Mouse (Mus musculus): ENCODE measurements around the gene Arl6ip5. TPM values are rescaled to one million over a fixed set of nuclear protein-coding genes. Genes with fewer than 3 reads are reported as not detected.

Arl6ip5 gene
- polyA plus RNA-seq, 1 experiment from 2014 or later: 45.0 TPM

- Histone ChIP-seq H3K4me2 (no peak overlapping the region), H3K27ac (0 out of 2 replicates have a peak overlapping the region, but pooled peaks have one; percentile 31), H3K9ac (replicated peaks) (no peak overlapping the region), H3K4me3 (replicated peaks) (no peak overlapping the region), H3K27me3 (peaks cover 5% of the 10 kb centered on the region; the same call in 1 of the 2 replicates), H3K9me3 (no peaks in the 10 kb centered on the region), H3K4me1 (replicated peaks) (peaks cover 15% of the 10 kb centered on the region; the same call in 1 of the 2 replicates), H3K36me3 (no peaks in the 10 kb centered on the region)
- WGBS: 46% methylated on average over 3 of the region's 3 CpGs
- no peak for ATAC-seq (ENCODE audit: insufficient number of reproducible peaks, insufficient read depth, low FRiP score, low TSS enrichment, low read depth)
Observed at GRCm38 (mm10) chr6:97208406-97208805, 2.1 kb upstream of the Arl6ip5 start.

DNA sequence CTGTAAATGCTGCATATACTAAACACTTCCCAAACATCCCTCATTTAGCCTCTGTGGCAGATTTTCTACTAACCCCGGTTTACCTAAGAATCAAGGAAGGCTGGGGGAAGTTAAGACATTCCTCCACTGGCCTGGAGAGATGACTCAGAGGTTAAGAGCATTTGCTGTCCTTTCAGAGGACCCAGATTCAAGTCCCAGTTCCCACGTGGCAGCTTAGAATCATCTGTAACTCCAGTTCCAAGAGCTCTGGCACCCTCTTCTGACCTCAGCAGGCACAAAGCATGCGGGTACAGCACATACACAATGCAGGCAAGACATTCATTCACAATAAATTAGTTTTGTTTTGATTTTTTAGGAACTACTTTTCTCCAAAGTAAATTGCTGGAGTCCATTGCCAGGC, 1.3 kb upstream of the Arl6ip5 start:
- Histone ChIP-seq H3K27me3 (peaks cover 5% of the 10 kb centered on the region; the same call in 1 of the 2 replicates), H3K4me3 (replicated peaks) (no peak overlapping the region), H3K9me3 (no peaks in the 10 kb centered on the region), H3K4me2 (no peak overlapping the region), H3K27ac (no peak overlapping the region), H3K9ac (replicated peaks) (no peak overlapping the region), H3K4me1 (replicated peaks) (peaks cover 9% of the 10 kb centered on the region; the same call in 1 of the 2 replicates), H3K36me3 (no peaks in the 10 kb centered on the region)
- WGBS: 60% methylated on average over 3 of the region's 3 CpGs
- ATAC-seq (ENCODE audit: insufficient number of reproducible peaks, insufficient read depth, low FRiP score, low TSS enrichment, low read depth): no peak

- peaks cover 7% of the 10 kb centered on the region; the same call in 1 of the 2 replicates for H3K4me1 ChIP-seq (replicated peaks)
- no peak overlapping the region for H3K27ac ChIP-seq
- no peaks in the 10 kb centered on the region for H3K36me3 ChIP-seq
- no peak overlapping the region for H3K4me2 ChIP-seq
- H3K4me3 ChIP-seq (replicated peaks): no peak overlapping the region
- no peak for ATAC-seq (ENCODE audit: insufficient number of reproducible peaks, insufficient read depth, low FRiP score, low TSS enrichment, low read depth)
- H3K27me3 ChIP-seq: peaks cover 5% of the 10 kb centered on the region; the same call in 1 of the 2 replicates
- no peaks in the 10 kb centered on the region for H3K9me3 ChIP-seq
- WGBS: 88% methylated on average over 4 of the region's 4 CpGs
- no peak overlapping the region for H3K9ac ChIP-seq (replicated peaks)
Observed at GRCm38 (mm10) chr6:97209751-97210150, 738 bp upstream of the Arl6ip5 start.

DNA sequence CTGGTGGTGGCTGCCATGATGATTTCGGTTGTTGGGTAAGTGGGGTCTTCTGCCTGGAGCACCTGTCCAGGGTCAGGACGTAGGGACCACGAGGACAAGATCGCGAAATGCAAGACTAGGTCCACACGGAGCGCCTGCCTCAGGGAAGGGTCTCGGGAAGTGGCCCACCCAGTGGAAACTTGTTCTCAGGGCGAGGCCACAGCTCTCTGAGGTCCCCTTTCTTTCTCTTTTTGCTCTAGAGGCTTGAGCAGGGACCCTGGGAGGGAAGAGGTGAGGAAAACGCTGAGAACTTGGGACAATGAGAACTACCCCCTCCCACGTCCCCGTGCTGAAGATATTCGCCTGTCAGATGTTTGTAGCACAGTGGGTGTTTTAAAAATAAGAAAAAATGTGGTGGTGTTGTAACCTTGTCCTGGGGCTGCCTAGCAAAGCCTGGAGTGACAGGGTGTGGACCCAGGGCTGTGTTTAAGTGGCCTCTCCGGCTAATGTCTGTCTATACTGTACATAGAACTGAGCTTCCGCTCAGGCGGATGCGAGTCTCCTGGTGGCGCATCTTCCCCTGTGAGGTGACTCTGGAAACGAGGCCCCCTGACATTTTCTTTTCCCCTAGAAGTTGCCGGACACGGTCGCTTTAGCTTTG, 593 bp downstream of the Arl6ip5 start:
- Histone ChIP-seq H3K27me3 (peaks cover 5% of the 10 kb centered on the region; the same call in 1 of the 2 replicates), H3K36me3 (peaks cover 5% of the 10 kb centered on the region; the same call in 1 of the 2 replicates), H3K9ac (replicated peaks) (peak overlapping the region; percentile 69), H3K9me3 (no peaks in the 10 kb centered on the region), H3K27ac (no peak overlapping the region), H3K4me3 (replicated peaks) (peak overlapping the region; percentile 62), H3K4me2 (peak overlapping the region; percentile 81), H3K4me1 (replicated peaks) (peaks cover 7% of the 10 kb centered on the region; the same call in 1 of the 2 replicates)
- peak; percentile 48; the same call in 1 of the 2 replicates for ATAC-seq (ENCODE audit: insufficient number of reproducible peaks, insufficient read depth, low FRiP score, low TSS enrichment, low read depth)
- 4% methylated on average over 22 of the region's 22 CpGs for WGBS

DNA sequence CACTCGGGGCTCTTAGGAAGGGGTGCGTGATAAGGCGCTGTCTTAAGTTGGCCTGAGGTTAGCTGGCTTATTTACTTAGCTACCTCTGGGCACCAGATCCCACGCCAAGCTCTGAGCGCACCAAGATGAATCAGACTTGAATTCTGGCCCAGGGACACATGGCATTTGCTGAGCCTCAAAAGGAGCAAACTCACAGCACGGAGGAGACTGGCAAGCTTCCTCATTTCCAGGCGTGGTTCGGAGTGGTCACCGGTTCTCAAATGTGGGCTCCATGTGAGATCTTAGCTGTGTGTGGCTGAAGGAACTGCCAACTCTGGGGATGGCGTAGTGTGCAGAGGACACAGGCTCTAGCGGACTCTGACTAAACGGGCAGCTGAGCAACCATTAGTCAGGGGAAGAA, 1.5 kb downstream of the Arl6ip5 start:
- H3K27me3 ChIP-seq: peaks cover 5% of the 10 kb centered on the region; the same call in 1 of the 2 replicates
- H3K4me3 ChIP-seq (replicated peaks): peak overlapping the region; percentile 62
- H3K4me1 ChIP-seq (replicated peaks): peaks cover 7% of the 10 kb centered on the region; the same call in 1 of the 2 replicates
- no peak for ATAC-seq (ENCODE audit: insufficient number of reproducible peaks, insufficient read depth, low FRiP score, low TSS enrichment, low read depth)
- H3K4me2 ChIP-seq: peak overlapping the region; percentile 81
- H3K36me3 ChIP-seq: peaks cover 5% of the 10 kb centered on the region; the same call in 1 of the 2 replicates
- no peak overlapping the region for H3K9ac ChIP-seq (replicated peaks)
- 82% methylated on average over 12 of the region's 12 CpGs for WGBS
- H3K27ac ChIP-seq: no peak overlapping the region
- no peaks in the 10 kb centered on the region for H3K9me3 ChIP-seq

GRCm38 (mm10) chr6:97216154-97216821, 5.8 kb downstream of the Arl6ip5 start:
- peaks cover 5% of the 10 kb centered on the region; the same call in 1 of the 2 replicates for H3K27me3 ChIP-seq
- no peak for ATAC-seq (ENCODE audit: insufficient number of reproducible peaks, insufficient read depth, low FRiP score, low TSS enrichment, low read depth)
- no peak overlapping the region for H3K27ac ChIP-seq
- H3K4me1 ChIP-seq (replicated peaks): peaks cover 9% of the 10 kb centered on the region
- 68% methylated on average over 4 of the region's 4 CpGs for WGBS
- H3K9me3 ChIP-seq: no peaks in the 10 kb centered on the region
- H3K4me3 ChIP-seq (replicated peaks): no peak overlapping the region
- no peak overlapping the region for H3K9ac ChIP-seq (replicated peaks)
- H3K4me2 ChIP-seq: no peak overlapping the region
- peaks cover 5% of the 10 kb centered on the region; the same call in 1 of the 2 replicates for H3K36me3 ChIP-seq

- Histone ChIP-seq H3K9ac (replicated peaks) (no peak overlapping the region), H3K9me3 (no peaks in the 10 kb centered on the region), H3K36me3 (no peaks in the 10 kb centered on the region), H3K4me2 (no peak overlapping the region), H3K4me1 (replicated peaks) (peaks cover 19% of the 10 kb centered on the region), H3K27ac (no peak overlapping the region), H3K4me3 (replicated peaks) (no peak overlapping the region), H3K27me3 (0 out of 2 replicates have a peak, but pooled peaks cover 3% of the 10 kb centered on the region)
- no peak for ATAC-seq (ENCODE audit: insufficient number of reproducible peaks, insufficient read depth, low FRiP score, low TSS enrichment, low read depth)
- WGBS: 96% methylated on average over 2 of the region's 5 CpGs
Observed at GRCm38 (mm10) chr6:97220672-97221071, 10.2 kb downstream of the Arl6ip5 start.

- H3K27ac ChIP-seq: peak overlapping the region; percentile 59; the same call in 1 of the 2 replicates
- 61% methylated on average over 15 of the region's 15 CpGs for WGBS
- no peaks in the 10 kb centered on the region for H3K9me3 ChIP-seq
- H3K4me2 ChIP-seq: no peak overlapping the region
- no peak overlapping the region for H3K4me3 ChIP-seq (replicated peaks)
- H3K36me3 ChIP-seq: no peaks in the 10 kb centered on the region
- peaks cover 19% of the 10 kb centered on the region for H3K4me1 ChIP-seq (replicated peaks)
- no peak for ATAC-seq (ENCODE audit: insufficient number of reproducible peaks, insufficient read depth, low FRiP score, low TSS enrichment, low read depth)
- 0 out of 2 replicates have a peak, but pooled peaks cover 9% of the 10 kb centered on the region for H3K27me3 ChIP-seq
- H3K9ac ChIP-seq (replicated peaks): no peak overlapping the region
Observed at GRCm38 (mm10) chr6:97221205-97222025, 10.9 kb downstream of the Arl6ip5 start.

GRCm38 (mm10) chr6:97222321-97222720, 11.8 kb downstream of the Arl6ip5 start:
- ATAC-seq (ENCODE audit: insufficient number of reproducible peaks, insufficient read depth, low FRiP score, low TSS enrichment, low read depth): no peak
- WGBS: 64% methylated on average over 6 of the region's 6 CpGs
- Histone ChIP-seq H3K36me3 (0 out of 2 replicates have a peak, but pooled peaks cover 3% of the 10 kb centered on the region), H3K27ac (0 out of 2 replicates have a peak overlapping the region, but pooled peaks have one; percentile 59), H3K4me1 (replicated peaks) (peaks cover 19% of the 10 kb centered on the region), H3K9ac (replicated peaks) (no peak overlapping the region), H3K4me2 (no peak overlapping the region), H3K4me3 (replicated peaks) (no peak overlapping the region), H3K9me3 (no peaks in the 10 kb centered on the region), H3K27me3 (0 out of 2 replicates have a peak, but pooled peaks cover 10% of the 10 kb centered on the region)

GRCm38 (mm10) chr6:97222931-97223467, 12.5 kb downstream of the Arl6ip5 start:
- ATAC-seq (ENCODE audit: insufficient number of reproducible peaks, insufficient read depth, low FRiP score, low TSS enrichment, low read depth): no peak
- Histone ChIP-seq H3K4me1 (replicated peaks) (peaks cover 19% of the 10 kb centered on the region), H3K36me3 (0 out of 2 replicates have a peak, but pooled peaks cover 3% of the 10 kb centered on the region), H3K27ac (0 out of 2 replicates have a peak overlapping the region, but pooled peaks have one; percentile 23), H3K4me3 (replicated peaks) (no peak overlapping the region), H3K4me2 (0 out of 2 replicates have a peak overlapping the region, but pooled peaks have one; percentile 6), H3K27me3 (0 out of 2 replicates have a peak, but pooled peaks cover 10% of the 10 kb centered on the region), H3K9me3 (no peaks in the 10 kb centered on the region), H3K9ac (replicated peaks) (no peak overlapping the region)
- 63% methylated on average over 5 of the region's 5 CpGs for WGBS

Data from limb, embryonic 12.5 days (tissue).